Mouse (Mus musculus) heart, postnatal 0 days (tissue): ENCODE measurements around the gene Sec31b.

ENCODE experiments used
- CTCF ChIP-seq: IDR thresholded peaks from 2 replicates; pipeline ENCODE4 v1.5.1; 2016; ENCODE audit warnings: antibody characterized with exemption, control low read depth, low read depth
- EP300 ChIP-seq: IDR thresholded peaks from 2 replicates; pipeline ENCODE4 v1.6.1; 2016; ENCODE audit warnings: antibody characterized with exemption, low read depth

DNA sequence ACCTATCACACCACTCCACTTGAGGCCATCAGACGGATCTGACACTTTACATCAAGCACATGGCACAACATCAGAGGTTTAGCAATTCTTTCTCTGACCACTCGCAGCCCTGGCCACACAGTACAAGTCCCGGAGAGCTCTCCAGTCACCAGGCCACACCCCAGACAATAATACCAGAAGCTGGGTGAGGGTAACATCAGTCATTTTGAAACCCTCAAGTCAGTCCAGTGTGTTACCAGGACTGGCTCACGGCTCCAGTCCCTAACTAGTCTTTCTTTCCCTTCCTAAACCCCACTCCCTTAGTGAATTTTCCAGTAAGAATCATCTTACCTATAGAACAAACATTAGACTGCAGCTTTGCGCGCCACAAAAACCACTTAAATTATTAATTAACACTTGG lies 15.6 kb downstream of the Sec31b start:
- TF ChIP-seq EP300 (no peak), CTCF (no peak)
